ENCODE assay signal across 29 mouse cellular contexts in the genomic region with DNA sequence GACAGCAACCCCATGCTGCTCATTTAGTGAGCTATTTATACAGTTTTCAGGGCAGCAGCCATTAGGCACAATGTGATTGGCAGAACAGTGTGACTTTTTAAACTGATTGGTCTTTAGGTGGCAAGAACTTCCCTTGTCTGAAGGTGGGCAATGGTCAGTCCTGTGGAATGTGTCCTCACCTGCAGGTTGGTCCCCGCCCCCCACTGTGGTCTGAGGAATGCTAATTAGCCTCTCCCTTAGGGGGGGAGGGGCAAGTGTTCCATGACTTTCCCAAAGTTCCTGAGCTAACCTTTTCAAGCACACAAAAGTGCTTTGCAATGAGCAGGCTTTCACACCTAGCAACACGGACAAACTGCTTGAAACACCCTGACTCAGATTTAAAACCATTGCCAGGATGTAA. TPM values are rescaled to one million over a fixed set of nuclear protein-coding genes. Genes with fewer than 3 reads are reported as not detected.
"Had no signal": no experiment of that assay in that cellular context is flagged by ENCODE, and none has a peak within 500 bp of the region (broad histone marks: within the 10 kb centered on the region; RNA-seq: fewer than 3 reads in every experiment).

No protein-coding gene starts in this region.

- DNase-seq: gastrocnemius, adult 2 months; gastrocnemius, postnatal 10 days; gastrocnemius, postnatal 25 days; heart, adult 2 months; heart, postnatal 14 days; heart, postnatal 36 days; kidney, adult 18-20 months; kidney, adult 8-10 months; kidney, postnatal 10 days; kidney, postnatal 25 days; kidney, postnatal 4 days; liver; liver, embryonic 13.5 days had no signal

- H3K27ac ChIP-seq: gastrocnemius, adult 2 months; heart, adult 2 months; heart, embryonic 13.5 days; heart, embryonic 15.5 days; hindbrain, embryonic 10.5 days; hindbrain, embryonic 12.5 days; hindbrain, embryonic 14.5 days; layer of hippocampus, adult 2 months; left cerebral cortex, adult 2 months; limb, embryonic 10.5 days; limb, embryonic 12.5 days; liver, embryonic 13.5 days; liver, embryonic 15.5 days had no signal

- H3K36me3 ChIP-seq: heart, embryonic 13.5 days; heart, embryonic 15.5 days; hindbrain, embryonic 10.5 days; hindbrain, embryonic 12.5 days; limb, embryonic 10.5 days; limb, embryonic 12.5 days; liver, embryonic 13.5 days; liver, embryonic 15.5 days had no signal

- H3K4me3 ChIP-seq: gastrocnemius, adult 2 months; heart, adult 2 months; heart, embryonic 13.5 days; heart, embryonic 15.5 days; hindbrain, embryonic 10.5 days; hindbrain, embryonic 12.5 days; layer of hippocampus, adult 2 months; left cerebral cortex, adult 2 months; limb, embryonic 10.5 days; limb, embryonic 12.5 days; liver, embryonic 13.5 days; liver, embryonic 15.5 days had no signal

- H3K27me3 ChIP-seq: heart, embryonic 13.5 days; heart, embryonic 15.5 days; hindbrain, embryonic 12.5 days; limb, embryonic 12.5 days; liver, embryonic 13.5 days; liver, embryonic 15.5 days had no signal

- H3K4me2 ChIP-seq: heart, embryonic 11.5 days; heart, embryonic 13.5 days; heart, embryonic 15.5 days; hindbrain, embryonic 12.5 days; hindbrain, embryonic 14.5 days; limb, embryonic 12.5 days; liver, embryonic 11.5 days; liver, embryonic 13.5 days; liver, embryonic 15.5 days had no signal

- H3K9ac ChIP-seq: heart, embryonic 13.5 days; heart, embryonic 15.5 days; hindbrain, embryonic 12.5 days; hindbrain, embryonic 14.5 days; limb, embryonic 12.5 days; liver, embryonic 13.5 days; liver, embryonic 15.5 days had no signal

- H3K4me1 ChIP-seq: hindbrain, embryonic 10.5 days; hindbrain, embryonic 12.5 days; limb, embryonic 10.5 days; limb, embryonic 12.5 days; liver, embryonic 13.5 days; liver, embryonic 15.5 days had no signal

- H3K9me3 ChIP-seq: heart, embryonic 13.5 days; heart, embryonic 15.5 days; hindbrain, embryonic 10.5 days; hindbrain, embryonic 12.5 days; limb, embryonic 10.5 days; limb, embryonic 12.5 days; liver, embryonic 13.5 days; liver, embryonic 15.5 days had no signal

- ATAC-seq: hindbrain, embryonic 16.5 days; inflammation-experienced regulatory T-cells, adult 6 months; intestine, postnatal 0 days had no signal

RNA-seq across cellular contexts. Expression of gene Mb21d2, which starts 13.8 kb away (rescaled TPM):
- total RNA-seq: granulocyte monocyte progenitor cell, adult 5-6 weeks had no signal
- polyA plus RNA-seq: inflammation-experienced regulatory T-cells, adult 6 months had no signal
